Mouse (Mus musculus): ENCODE results near the gene Slc9a2. TPM values are rescaled to one million over a fixed set of nuclear protein-coding genes. Genes with fewer than 3 reads are reported as not detected.
"Not testable (repeated sequence)": the region's sequence is repeated elsewhere in the genome, so short reads cannot be mapped to it uniquely, and the experiment has no call there.

The Slc9a2 gene
- polyA plus RNA-seq, 1 experiment, result 0.15 TPM

DNA sequence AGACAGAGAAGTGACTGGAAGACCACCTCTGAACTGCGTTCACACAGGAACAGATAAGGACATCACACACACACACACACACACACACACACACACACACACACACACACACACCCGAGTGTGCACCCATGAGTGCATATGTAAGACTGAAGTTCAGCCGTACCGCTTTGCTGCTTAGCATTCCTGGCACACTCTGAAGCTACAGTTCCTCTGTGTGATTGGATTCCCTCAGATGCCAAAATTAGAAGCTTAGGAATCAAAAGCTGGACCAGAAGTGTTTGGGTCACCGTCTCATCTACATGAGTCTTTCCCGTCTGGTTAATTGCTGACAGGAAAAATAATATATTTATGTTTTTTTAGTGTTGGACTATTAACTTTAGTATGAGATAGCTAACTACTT lies 19.5 kb upstream of the Slc9a2 start:
- Histone ChIP-seq H3K4me3 (ENCODE audit: insufficient read depth, low read length) (no peak overlapping the region), H3K4me1 (ENCODE audit: control insufficient read depth, insufficient read depth, low read length) (no peaks in the 10 kb centered on the region), H3K27ac (ENCODE audit: insufficient read depth, low read depth, low read length) (no peak overlapping the region)
- TF ChIP-seq POLR2A (IDR thresholded peaks at IDR 0.05; ENCODE audit: borderline replicate concordance, low read depth, low read length), result no peak
- TF ChIP-seq CTCF (IDR thresholded peaks at IDR 0.05; ENCODE audit: low read depth, low read length), result no peak

DNA sequence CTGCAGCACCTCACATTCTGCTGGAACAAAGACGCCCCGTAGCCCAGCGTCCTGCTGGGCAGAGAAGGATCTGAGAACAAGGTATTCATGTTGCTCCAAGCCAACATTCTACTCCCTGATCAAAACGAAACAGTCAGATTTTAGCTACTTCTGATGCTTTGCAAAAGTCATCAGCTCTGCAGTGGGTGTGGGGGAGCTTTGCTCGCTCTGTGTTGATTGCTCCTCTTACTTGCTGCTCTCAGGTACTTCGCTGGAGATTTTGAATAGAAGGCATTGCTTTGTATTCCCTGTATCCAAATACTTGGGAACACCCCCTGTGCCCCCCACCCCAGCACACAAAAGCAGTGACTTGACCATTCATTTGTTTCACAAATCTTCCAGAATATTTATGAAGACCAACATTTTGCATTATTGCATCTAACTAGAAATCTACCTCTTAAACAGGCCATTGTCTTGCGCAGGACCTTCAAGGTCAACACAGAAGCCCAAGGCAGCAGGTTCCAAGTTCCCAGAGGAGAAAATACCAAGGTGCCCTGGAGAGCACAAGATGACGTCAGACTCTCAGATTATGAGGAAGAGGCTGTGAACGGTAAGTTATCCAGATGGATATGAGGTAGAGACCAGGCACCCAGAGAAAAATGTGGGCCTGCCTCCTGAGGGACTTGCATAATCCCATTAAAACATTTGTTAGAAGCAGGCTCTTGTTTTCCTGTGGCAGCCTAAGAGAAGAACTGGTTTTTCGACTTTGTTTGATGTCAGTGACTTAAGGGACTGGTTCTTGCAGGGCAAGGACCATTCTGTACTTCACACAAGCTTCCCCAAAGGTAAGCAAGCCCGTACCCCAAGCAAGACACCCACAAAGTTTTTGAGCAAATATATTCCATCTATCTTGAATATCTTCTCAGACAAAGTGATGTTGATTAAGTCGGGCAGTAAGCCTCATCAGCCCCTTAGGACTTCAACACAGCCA lies 14.7 kb upstream of the Slc9a2 start:
- Histone ChIP-seq H3K4me1 (ENCODE audit: control insufficient read depth, insufficient read depth, low read length) (no peaks in the 10 kb centered on the region), H3K27ac (ENCODE audit: insufficient read depth, low read depth, low read length) (no peak overlapping the region), H3K4me3 (ENCODE audit: insufficient read depth, low read length) (no peak overlapping the region)
- TF ChIP-seq CTCF (IDR thresholded peaks at IDR 0.05; ENCODE audit: low read depth, low read length), result no peak
- no peak for TF ChIP-seq POLR2A (IDR thresholded peaks at IDR 0.05; ENCODE audit: borderline replicate concordance, low read depth, low read length)

DNA sequence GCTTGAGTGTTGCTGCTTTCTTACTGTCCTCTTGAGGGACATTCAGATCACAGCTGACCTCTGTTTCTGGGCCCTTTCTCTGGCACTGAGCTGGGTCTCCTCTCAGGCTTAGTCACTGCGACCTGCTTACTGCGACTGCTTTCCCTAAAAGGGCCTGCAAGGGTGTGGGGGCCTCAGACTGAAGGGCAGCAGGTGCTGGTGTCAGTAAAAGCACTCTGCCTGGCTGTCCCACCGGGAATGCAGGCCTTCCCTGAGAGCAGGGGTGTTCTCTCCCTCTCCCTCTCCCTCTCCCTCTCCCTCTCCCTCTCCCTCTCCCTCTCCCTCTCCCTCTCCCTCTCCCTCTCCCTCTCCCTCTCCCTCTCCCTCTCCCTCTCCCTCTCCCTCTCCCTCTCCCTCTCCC lies 12.9 kb upstream of the Slc9a2 start:
- H3K4me3 ChIP-seq (ENCODE audit: insufficient read depth, low read length); H3K4me1 ChIP-seq (ENCODE audit: control insufficient read depth, insufficient read depth, low read length); H3K27ac ChIP-seq (ENCODE audit: insufficient read depth, low read depth, low read length): not testable (repeated sequence)

DNA sequence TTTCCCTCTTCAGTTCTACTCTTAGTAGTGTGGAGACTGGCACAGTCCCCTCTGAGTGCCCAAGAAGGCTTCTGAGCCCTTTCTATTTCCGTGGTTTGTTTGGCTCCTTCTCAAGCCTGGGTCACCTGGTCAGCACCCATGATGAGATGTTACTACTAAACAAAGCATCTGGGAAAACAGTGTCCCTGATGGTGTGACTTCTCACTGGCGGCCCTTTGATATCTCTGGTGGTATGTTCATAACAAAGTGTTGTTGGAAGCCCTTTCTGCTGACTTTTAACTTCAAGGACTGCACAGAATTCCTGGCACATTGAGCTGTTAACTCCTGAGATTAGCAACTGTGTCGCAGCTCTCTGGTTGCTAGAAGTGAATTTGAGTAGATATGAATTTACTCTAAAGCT lies 10.3 kb upstream of the Slc9a2 start:
- H3K4me1 ChIP-seq (ENCODE audit: control insufficient read depth, insufficient read depth, low read length), result no peaks in the 10 kb centered on the region
- no peak for TF ChIP-seq CTCF (IDR thresholded peaks at IDR 0.05; ENCODE audit: low read depth, low read length)
- TF ChIP-seq POLR2A (IDR thresholded peaks at IDR 0.05; ENCODE audit: borderline replicate concordance, low read depth, low read length), result no peak
- no peak overlapping the region for H3K27ac ChIP-seq (ENCODE audit: insufficient read depth, low read depth, low read length)
- no peak overlapping the region for H3K4me3 ChIP-seq (ENCODE audit: insufficient read depth, low read length)

DNA sequence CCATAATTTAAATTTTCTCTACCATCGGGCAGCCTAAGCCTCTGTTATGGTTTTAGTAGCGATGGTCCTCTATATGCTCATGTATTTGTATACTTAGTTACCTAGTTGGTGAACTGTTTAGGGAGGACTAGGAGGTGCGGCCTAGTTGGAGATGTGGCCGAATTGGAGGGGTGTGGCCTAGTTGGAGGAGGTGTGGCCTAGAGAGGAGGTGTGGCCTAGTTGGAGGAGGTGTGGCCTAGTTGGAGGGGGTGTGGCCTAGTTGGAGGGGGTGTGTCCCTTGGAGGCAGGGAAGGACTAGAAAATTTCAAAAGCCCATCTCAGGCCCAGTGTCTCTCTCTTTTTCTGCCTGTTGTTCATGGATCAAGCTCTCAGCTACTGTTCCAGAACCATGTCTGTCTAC lies 8.9 kb upstream of the Slc9a2 start:
- Histone ChIP-seq H3K27ac (ENCODE audit: insufficient read depth, low read depth, low read length) (no peak overlapping the region), H3K4me3 (ENCODE audit: insufficient read depth, low read length) (no peak overlapping the region), H3K4me1 (ENCODE audit: control insufficient read depth, insufficient read depth, low read length) (no peaks in the 10 kb centered on the region)
- TF ChIP-seq CTCF (IDR thresholded peaks at IDR 0.05; ENCODE audit: low read depth, low read length) (no peak), POLR2A (IDR thresholded peaks at IDR 0.05; ENCODE audit: borderline replicate concordance, low read depth, low read length) (no peak)

DNA sequence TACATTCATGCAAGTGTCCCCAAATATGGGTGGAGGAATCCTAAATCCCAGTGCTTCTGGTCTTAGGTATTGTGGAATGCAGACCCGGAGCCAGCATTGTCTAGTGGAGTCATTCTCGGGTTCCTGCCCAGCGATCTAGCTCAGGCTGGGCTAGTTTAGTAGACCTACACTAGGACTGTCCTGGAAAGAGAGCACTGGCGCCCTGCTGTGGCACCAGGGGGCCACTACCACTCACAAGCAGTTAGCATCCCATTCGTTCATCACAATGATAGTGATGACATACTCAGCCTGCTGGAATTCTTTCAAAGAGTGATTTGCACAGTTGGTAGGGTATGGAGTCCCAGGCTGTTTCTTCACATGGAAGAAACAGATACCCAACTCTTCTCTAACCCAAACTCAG lies 3.1 kb upstream of the Slc9a2 start:
- TF ChIP-seq CTCF (IDR thresholded peaks at IDR 0.05; ENCODE audit: low read depth, low read length), result no peak
- TF ChIP-seq POLR2A (IDR thresholded peaks at IDR 0.05; ENCODE audit: borderline replicate concordance, low read depth, low read length), result no peak
- H3K4me3 ChIP-seq (ENCODE audit: insufficient read depth, low read length), result no peak overlapping the region
- 0 out of 2 replicates have a peak, but pooled peaks cover 2% of the 10 kb centered on the region for H3K4me1 ChIP-seq (ENCODE audit: control insufficient read depth, insufficient read depth, low read length)
- H3K27ac ChIP-seq (ENCODE audit: insufficient read depth, low read depth, low read length), result no peak overlapping the region

DNA sequence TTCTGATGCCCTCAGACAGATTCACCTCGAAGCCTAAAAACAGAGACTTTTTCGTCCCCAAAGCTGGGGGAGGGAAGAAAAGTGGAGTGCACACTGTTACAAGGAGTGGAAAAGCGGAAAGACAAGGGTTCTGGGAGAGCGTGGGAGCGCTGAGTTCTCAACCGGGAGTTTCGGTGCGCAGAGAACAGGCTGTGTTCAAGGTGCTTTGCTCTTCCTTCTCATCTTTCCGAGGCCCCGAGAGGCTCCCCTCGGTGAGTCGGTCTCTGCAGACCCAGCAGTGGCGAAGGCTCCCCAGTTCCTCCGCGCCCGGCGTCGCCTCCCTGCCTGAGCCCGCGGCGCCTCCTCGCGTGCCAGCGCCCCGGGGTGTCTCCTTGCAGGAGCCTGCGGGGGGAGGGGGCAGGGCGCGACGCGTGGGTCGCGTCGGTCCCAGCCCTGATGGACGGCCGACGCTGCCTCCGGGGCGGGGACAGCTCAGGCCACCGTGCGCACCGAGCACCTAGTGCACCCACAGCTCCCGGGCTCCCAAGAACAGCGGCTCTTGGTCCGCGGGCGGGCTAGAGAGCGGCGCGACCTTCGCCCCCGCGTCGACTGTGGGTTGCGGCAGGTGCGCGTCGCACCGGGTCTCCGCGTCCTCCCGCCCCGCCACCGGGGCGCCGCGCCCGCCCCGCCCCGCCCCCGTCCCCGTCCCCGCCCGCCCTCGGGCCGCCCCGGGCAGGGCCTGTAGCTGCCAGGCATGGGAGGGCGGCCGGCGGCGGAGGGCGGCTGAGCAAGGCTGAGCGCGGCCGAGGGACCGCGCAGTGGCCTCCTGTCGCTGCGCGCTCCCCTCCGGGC lies 709 bp downstream of the Slc9a2 start:
- peak overlapping the region; percentile 58 for H3K4me3 ChIP-seq (ENCODE audit: insufficient read depth, low read length)
- TF ChIP-seq POLR2A (IDR thresholded peaks at IDR 0.05; ENCODE audit: borderline replicate concordance, low read depth, low read length) (no peak), CTCF (IDR thresholded peaks at IDR 0.05; ENCODE audit: low read depth, low read length) (no peak)
- H3K4me1 ChIP-seq (ENCODE audit: control insufficient read depth, insufficient read depth, low read length), result 0 out of 2 replicates have a peak, but pooled peaks cover 2% of the 10 kb centered on the region
- H3K27ac ChIP-seq (ENCODE audit: insufficient read depth, low read depth, low read length), result no peak overlapping the region

DNA sequence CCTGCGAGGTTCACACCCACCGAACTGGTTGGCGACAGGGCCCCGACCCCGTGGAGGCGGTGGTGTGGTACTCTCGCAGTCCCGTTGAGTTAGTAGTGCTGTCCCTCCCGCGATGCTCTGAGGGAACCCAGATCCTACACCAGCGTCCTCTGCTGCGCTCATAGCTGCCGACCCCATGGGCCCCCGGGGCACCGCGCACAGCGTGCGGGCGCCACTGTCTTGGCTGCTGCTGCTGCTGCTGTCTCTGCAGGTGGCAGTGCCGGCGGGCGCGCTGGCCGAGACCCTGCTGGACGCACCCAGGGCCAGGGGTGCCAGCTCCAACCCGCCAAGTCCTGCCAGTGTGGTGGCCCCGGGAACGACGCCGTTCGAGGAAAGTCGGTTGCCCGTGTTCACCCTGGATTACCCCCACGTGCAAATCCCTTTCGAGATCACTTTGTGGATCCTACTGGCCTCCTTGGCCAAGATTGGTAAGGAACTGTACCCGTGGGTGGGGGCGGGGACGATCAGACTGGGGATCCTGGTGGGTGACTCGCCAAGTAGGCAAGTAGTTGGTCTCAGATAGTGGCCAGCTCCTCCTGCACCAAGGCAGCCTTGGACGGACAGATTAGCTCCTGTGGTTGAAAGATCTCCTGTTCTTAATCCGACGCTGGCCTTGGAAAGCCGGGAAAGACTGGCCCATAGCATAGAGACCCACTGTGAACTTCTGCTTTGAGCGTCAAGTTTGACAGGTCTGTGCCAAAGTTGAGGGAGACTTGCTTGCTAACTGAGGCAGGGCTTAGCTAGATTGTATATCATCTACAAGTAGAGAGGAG lies 1.5 kb downstream of the Slc9a2 start:
- no peak overlapping the region for H3K27ac ChIP-seq (ENCODE audit: insufficient read depth, low read depth, low read length)
- peak overlapping the region; percentile 58 for H3K4me3 ChIP-seq (ENCODE audit: insufficient read depth, low read length)
- TF ChIP-seq POLR2A (IDR thresholded peaks at IDR 0.05; ENCODE audit: borderline replicate concordance, low read depth, low read length) (no peak), CTCF (IDR thresholded peaks at IDR 0.05; ENCODE audit: low read depth, low read length) (no peak)
- H3K4me1 ChIP-seq (ENCODE audit: control insufficient read depth, insufficient read depth, low read length), result 0 out of 2 replicates have a peak, but pooled peaks cover 2% of the 10 kb centered on the region

DNA sequence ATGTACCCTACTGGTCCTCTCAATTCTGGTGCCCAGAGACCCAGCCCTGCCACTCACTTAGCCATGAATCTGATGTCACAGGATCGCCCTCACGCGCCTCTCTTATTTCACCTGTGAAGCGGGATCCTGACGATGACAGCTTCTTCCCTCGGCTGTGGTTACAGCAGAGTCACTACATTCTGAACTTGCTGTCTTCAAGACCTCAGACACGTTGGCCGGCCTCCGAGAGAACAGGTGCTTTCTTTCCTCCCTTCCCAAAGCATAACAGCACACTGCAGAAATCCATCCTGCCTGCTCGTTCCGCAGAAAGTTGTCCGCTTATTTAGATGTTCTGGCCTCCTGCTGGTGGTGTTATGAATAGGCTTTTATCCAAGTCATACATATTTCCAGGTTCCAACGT lies 13.9 kb downstream of the Slc9a2 start:
- Histone ChIP-seq H3K4me3 (ENCODE audit: insufficient read depth, low read length) (no peak overlapping the region), H3K27ac (ENCODE audit: insufficient read depth, low read depth, low read length) (no peak overlapping the region), H3K4me1 (ENCODE audit: control insufficient read depth, insufficient read depth, low read length) (no peaks in the 10 kb centered on the region)
- TF ChIP-seq POLR2A (IDR thresholded peaks at IDR 0.05; ENCODE audit: borderline replicate concordance, low read depth, low read length), result no peak
- TF ChIP-seq CTCF (IDR thresholded peaks at IDR 0.05; ENCODE audit: low read depth, low read length), result no peak

Data from bone marrow macrophage, adult 2 months (primary cell).